Mouse (Mus musculus): ENCODE data around the gene 8030411F24Rik. TPM values are rescaled to one million over a fixed set of nuclear protein-coding genes. Genes with fewer than 3 reads are reported as not detected.
"Not testable (repeated sequence)": the region's sequence is repeated elsewhere in the genome, so short reads cannot be mapped to it uniquely, and the experiment has no call there.

Gene 8030411F24Rik
- polyA plus RNA-seq (2012; ENCODE audit: insufficient read depth, insufficient read length, missing spikeins), result not detected in 2 replicates

- no peaks in the 10 kb centered on the region for H3K4me1 ChIP-seq (ENCODE audit: control insufficient read depth, insufficient read depth, insufficient read length, low read length)
- H3K4me3 ChIP-seq (ENCODE audit: insufficient read depth, low read depth, low read length), result no peak within 1 kb of the TSS
- no peak within 1 kb of the TSS for H3K27ac ChIP-seq (replicated peaks; ENCODE audit: low read depth, low read length)
Observed at GRCm38 (mm10) chr2:148781709-148782108, at the start of gene 8030411F24Rik. Gene 8030411F24Rik, plus strand, starts transcription at chr2:148782009.

GRCm38 (mm10) chr2:148732327-148733000 lies 49.3 kb upstream of the 8030411F24Rik start, which contains the start of gene Napb:
Gene Napb, minus strand, starts transcription at chr2:148732467.
- Histone ChIP-seq H3K27ac (replicated peaks; ENCODE audit: low read depth, low read length) (no peak within 1 kb of the TSS), H3K4me3 (ENCODE audit: insufficient read depth, low read depth, low read length) (peak within 1 kb of the TSS; percentile 94), H3K4me1 (ENCODE audit: control insufficient read depth, insufficient read depth, insufficient read length, low read length) (no peaks in the 10 kb centered on the region)

- Histone ChIP-seq H3K27ac (replicated peaks; ENCODE audit: low read depth, low read length) (no peak overlapping the region), H3K4me1 (ENCODE audit: control insufficient read depth, insufficient read depth, insufficient read length, low read length) (no peaks in the 10 kb centered on the region), H3K4me3 (ENCODE audit: insufficient read depth, low read depth, low read length) (no peak overlapping the region)
Observed at GRCm38 (mm10) chr2:148743001-148743400, 38.8 kb upstream of the 8030411F24Rik start.

GRCm38 (mm10) chr2:148743846-148744407 lies 37.9 kb upstream of the 8030411F24Rik start:
- Histone ChIP-seq H3K4me1 (ENCODE audit: control insufficient read depth, insufficient read depth, insufficient read length, low read length) (no peaks in the 10 kb centered on the region), H3K4me3 (ENCODE audit: insufficient read depth, low read depth, low read length) (no peak overlapping the region), H3K27ac (replicated peaks; ENCODE audit: low read depth, low read length) (no peak overlapping the region)

- H3K4me3 ChIP-seq (ENCODE audit: insufficient read depth, low read depth, low read length), result no peak within 1 kb of the TSS
- no peaks in the 10 kb centered on the region for H3K4me1 ChIP-seq (ENCODE audit: control insufficient read depth, insufficient read depth, insufficient read length, low read length)
- H3K27ac ChIP-seq (replicated peaks; ENCODE audit: low read depth, low read length), result no peak within 1 kb of the TSS
Observed at GRCm38 (mm10) chr2:148750058-148750457, 31.8 kb upstream of the 8030411F24Rik start, which contains the start of gene Cstl1. Gene Cstl1, plus strand, starts transcription at chr2:148750358.

GRCm38 (mm10) chr2:148751893-148752813 lies 29.7 kb upstream of the 8030411F24Rik start:
- peak overlapping the region; percentile 46 for H3K4me3 ChIP-seq (ENCODE audit: insufficient read depth, low read depth, low read length)
- H3K4me1 ChIP-seq (ENCODE audit: control insufficient read depth, insufficient read depth, insufficient read length, low read length), result no peaks in the 10 kb centered on the region
- no peak overlapping the region for H3K27ac ChIP-seq (replicated peaks; ENCODE audit: low read depth, low read length)

- Histone ChIP-seq H3K27ac (replicated peaks; ENCODE audit: low read depth, low read length) (no peak overlapping the region), H3K4me3 (ENCODE audit: insufficient read depth, low read depth, low read length) (no peak overlapping the region), H3K4me1 (ENCODE audit: control insufficient read depth, insufficient read depth, insufficient read length, low read length) (no peaks in the 10 kb centered on the region)
Observed at GRCm38 (mm10) chr2:148754310-148754846, 27.4 kb upstream of the 8030411F24Rik start.

- Histone ChIP-seq H3K4me3 (ENCODE audit: insufficient read depth, low read depth, low read length) (no peak overlapping the region), H3K4me1 (ENCODE audit: control insufficient read depth, insufficient read depth, insufficient read length, low read length) (no peaks in the 10 kb centered on the region), H3K27ac (replicated peaks; ENCODE audit: low read depth, low read length) (no peak overlapping the region)
Observed at GRCm38 (mm10) chr2:148763648-148764388, 18.0 kb upstream of the 8030411F24Rik start.

GRCm38 (mm10) chr2:148771397-148771796 lies 10.4 kb upstream of the 8030411F24Rik start, which contains the start of gene Cst11:
Gene Cst11, minus strand, starts transcription at chr2:148771497.
- not testable (repeated sequence) for H3K4me3 ChIP-seq (ENCODE audit: insufficient read depth, low read depth, low read length); H3K4me1 ChIP-seq (ENCODE audit: control insufficient read depth, insufficient read depth, insufficient read length, low read length); H3K27ac ChIP-seq (replicated peaks; ENCODE audit: low read depth, low read length)

GRCm38 (mm10) chr2:148789142-148789541 lies 7.3 kb downstream of the 8030411F24Rik start, which contains the start of gene Cst12:
Gene Cst12, plus strand, starts transcription at chr2:148789361.
- Histone ChIP-seq H3K4me3 (ENCODE audit: insufficient read depth, low read depth, low read length) (no peak within 1 kb of the TSS), H3K4me1 (ENCODE audit: control insufficient read depth, insufficient read depth, insufficient read length, low read length) (no peaks in the 10 kb centered on the region), H3K27ac (replicated peaks; ENCODE audit: low read depth, low read length) (no peak within 1 kb of the TSS)

GRCm38 (mm10) chr2:148798485-148798884 lies 16.7 kb downstream of the 8030411F24Rik start, which contains the start of gene Cst8:
Gene Cst8, plus strand, starts transcription at chr2:148798785.
- no peaks in the 10 kb centered on the region for H3K4me1 ChIP-seq (ENCODE audit: control insufficient read depth, insufficient read depth, insufficient read length, low read length)
- H3K27ac ChIP-seq (replicated peaks; ENCODE audit: low read depth, low read length), result no peak within 1 kb of the TSS
- no peak within 1 kb of the TSS for H3K4me3 ChIP-seq (ENCODE audit: insufficient read depth, low read depth, low read length)

GRCm38 (mm10) chr2:148801491-148801921 lies 19.7 kb downstream of the 8030411F24Rik start:
- H3K4me3 ChIP-seq (ENCODE audit: insufficient read depth, low read depth, low read length), result no peak overlapping the region
- no peak overlapping the region for H3K27ac ChIP-seq (replicated peaks; ENCODE audit: low read depth, low read length)
- H3K4me1 ChIP-seq (ENCODE audit: control insufficient read depth, insufficient read depth, insufficient read length, low read length), result no peaks in the 10 kb centered on the region

- Histone ChIP-seq H3K27ac (replicated peaks; ENCODE audit: low read depth, low read length) (no peak overlapping the region), H3K4me3 (ENCODE audit: insufficient read depth, low read depth, low read length) (no peak overlapping the region), H3K4me1 (ENCODE audit: control insufficient read depth, insufficient read depth, insufficient read length, low read length) (no peaks in the 10 kb centered on the region)
Observed at GRCm38 (mm10) chr2:148806696-148807095, 24.9 kb downstream of the 8030411F24Rik start.

- Histone ChIP-seq H3K4me1 (ENCODE audit: control insufficient read depth, insufficient read depth, insufficient read length, low read length) (no peaks in the 10 kb centered on the region), H3K27ac (replicated peaks; ENCODE audit: low read depth, low read length) (no peak within 1 kb of the TSS), H3K4me3 (ENCODE audit: insufficient read depth, low read depth, low read length) (no peak within 1 kb of the TSS)
Observed at GRCm38 (mm10) chr2:148819909-148820308, 38.1 kb downstream of the 8030411F24Rik start, which contains the start of gene Cst13. Gene Cst13, plus strand, starts transcription at chr2:148820081.
